Mouse (Mus musculus): ENCODE measurements at regions not wholly inside any gene's neighbourhood (a gene's known extent, or its start where the extent isn't known, plus 50 kb on each side); places are given as distances from the start of the nearest gene placed in this dataset.

DNA sequence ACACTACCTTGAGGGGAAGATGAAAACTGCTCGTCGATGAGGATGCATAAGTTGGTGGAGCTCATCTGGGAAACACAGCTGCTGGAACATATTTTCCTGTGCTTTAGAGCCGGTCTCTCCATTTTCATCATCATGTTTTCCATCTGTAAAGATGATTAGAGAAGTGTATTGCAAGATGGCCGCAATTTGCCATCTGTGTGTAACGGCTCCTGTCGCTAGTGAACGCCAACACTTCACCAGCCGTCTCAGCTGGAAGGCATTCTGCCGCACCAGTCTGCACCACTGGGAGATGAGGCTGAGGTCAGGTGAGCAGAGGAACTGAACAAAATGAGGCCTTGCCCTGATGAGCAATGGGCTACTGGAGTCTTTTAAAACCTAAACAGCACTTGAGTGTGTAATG, 57.4 kb downstream of the Gm21962 start:
- H3K27me3 ChIP-seq (ENCODE audit: control insufficient read depth, insufficient read depth, low read length): no peaks in the 10 kb centered on the region
- no peaks in the 10 kb centered on the region for H3K9me3 ChIP-seq (ENCODE audit: control insufficient read depth, low read length)
- H3K36me3 ChIP-seq (ENCODE audit: control insufficient read depth, insufficient read depth, low read length): no peaks in the 10 kb centered on the region
- no peak overlapping the region for H3K27ac ChIP-seq (ENCODE audit: low read depth, low read length)
- no peak for ATAC-seq (ENCODE audit: low FRiP score, low TSS enrichment)
- no peak overlapping the region for H3K4me2 ChIP-seq (replicated peaks; ENCODE audit: low read depth, low read length)
- no peak overlapping the region for H3K4me3 ChIP-seq (ENCODE audit: low read length)
- 94% methylated on average over 9 of the region's 9 CpGs for WGBS
- no peak overlapping the region for H3K9ac ChIP-seq (ENCODE audit: low read depth, low read length)
- no peaks in the 10 kb centered on the region for H3K4me1 ChIP-seq (ENCODE audit: control insufficient read depth, insufficient read depth, low read length)

DNA sequence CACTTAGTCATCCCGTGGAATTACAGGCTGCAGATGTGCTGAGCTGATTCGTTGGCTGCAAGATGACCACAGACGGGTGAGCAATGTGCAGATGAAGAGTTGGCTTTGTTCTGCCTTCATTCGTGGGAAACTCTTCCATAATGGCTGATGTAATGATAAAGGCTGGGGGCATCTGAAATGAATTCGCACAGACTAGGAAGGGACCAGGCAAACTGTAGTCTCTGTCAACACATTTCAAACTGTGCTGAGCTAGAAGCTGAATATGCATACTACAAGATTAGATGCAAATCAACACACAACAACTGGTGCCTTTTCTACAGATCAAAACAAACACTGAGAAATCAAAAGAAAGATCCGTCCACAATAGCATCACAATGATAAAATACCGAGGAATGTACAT, 58.1 kb downstream of the Gm21962 start:
- Histone ChIP-seq H3K36me3 (ENCODE audit: control insufficient read depth, insufficient read depth, low read length) (no peaks in the 10 kb centered on the region), H3K27me3 (ENCODE audit: control insufficient read depth, insufficient read depth, low read length) (no peaks in the 10 kb centered on the region), H3K4me1 (ENCODE audit: control insufficient read depth, insufficient read depth, low read length) (no peaks in the 10 kb centered on the region), H3K9me3 (ENCODE audit: control insufficient read depth, low read length) (no peaks in the 10 kb centered on the region), H3K4me2 (replicated peaks; ENCODE audit: low read depth, low read length) (no peak overlapping the region), H3K4me3 (ENCODE audit: low read length) (no peak overlapping the region), H3K9ac (ENCODE audit: low read depth, low read length) (no peak overlapping the region), H3K27ac (ENCODE audit: low read depth, low read length) (no peak overlapping the region)
- ATAC-seq (ENCODE audit: low FRiP score, low TSS enrichment): no peak
- 83% methylated on average over 7 of the region's 7 CpGs for WGBS

DNA sequence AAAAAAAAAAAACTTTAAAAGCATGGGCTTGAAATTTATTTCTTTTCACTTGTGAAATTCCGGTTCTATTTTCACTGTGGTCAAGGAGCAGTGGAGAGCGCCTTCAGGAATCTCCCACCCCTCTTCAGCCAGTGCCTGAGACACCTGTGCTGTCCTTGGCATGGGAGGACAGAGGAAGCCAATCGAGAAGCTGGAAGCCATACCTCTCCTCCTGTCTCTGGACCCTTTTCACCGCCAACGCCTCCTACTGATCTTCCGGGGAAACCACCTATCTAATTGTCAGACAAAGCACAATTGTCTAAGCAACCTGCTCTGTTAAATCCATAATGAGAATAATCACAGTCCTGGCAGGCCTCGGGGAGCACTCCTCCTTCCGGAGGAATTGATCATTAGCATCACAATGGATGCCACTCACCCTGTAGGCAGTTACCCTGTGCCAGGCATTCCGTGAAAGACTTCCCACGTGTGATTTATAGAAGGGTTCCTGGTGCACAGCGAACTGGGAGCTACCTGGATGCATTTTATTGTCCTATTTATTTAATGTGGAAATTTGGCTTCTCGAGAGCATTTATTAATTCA, 66.0 kb downstream of the Gm21962 start:
- Histone ChIP-seq H3K9ac (ENCODE audit: low read depth, low read length) (no peak overlapping the region), H3K4me3 (ENCODE audit: low read length) (no peak overlapping the region), H3K4me2 (replicated peaks; ENCODE audit: low read depth, low read length) (no peak overlapping the region), H3K36me3 (ENCODE audit: control insufficient read depth, insufficient read depth, low read length) (no peaks in the 10 kb centered on the region), H3K27me3 (ENCODE audit: control insufficient read depth, insufficient read depth, low read length) (no peaks in the 10 kb centered on the region), H3K4me1 (ENCODE audit: control insufficient read depth, insufficient read depth, low read length) (no peaks in the 10 kb centered on the region), H3K9me3 (ENCODE audit: control insufficient read depth, low read length) (no peaks in the 10 kb centered on the region), H3K27ac (ENCODE audit: low read depth, low read length) (no peak overlapping the region)
- 54% methylated on average over 12 of the region's 12 CpGs for WGBS
- no peak for ATAC-seq (ENCODE audit: low FRiP score, low TSS enrichment)

DNA sequence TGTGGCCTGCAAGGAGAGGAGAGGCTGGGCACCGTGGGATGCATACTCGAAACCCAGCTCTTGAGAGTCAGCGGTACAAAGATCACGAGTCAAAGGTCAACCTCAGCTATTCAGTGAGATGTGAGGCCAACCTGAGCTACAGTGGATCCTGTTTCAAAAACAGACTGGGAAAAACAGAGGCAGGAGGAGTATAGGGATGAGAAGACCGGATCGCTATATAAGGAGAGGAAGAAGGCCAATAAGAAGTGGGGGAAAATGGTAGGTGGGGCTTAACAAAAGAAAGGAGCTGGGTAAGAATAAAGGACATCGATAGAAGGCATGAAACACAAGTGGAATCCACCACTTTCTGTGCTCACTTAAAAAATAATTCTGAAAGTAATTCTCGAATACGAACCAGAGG, 70.2 kb downstream of the Gm21962 start:
- H3K27me3 ChIP-seq (ENCODE audit: control insufficient read depth, insufficient read depth, low read length): no peaks in the 10 kb centered on the region
- H3K27ac ChIP-seq (ENCODE audit: low read depth, low read length): no peak overlapping the region
- no peaks in the 10 kb centered on the region for H3K4me1 ChIP-seq (ENCODE audit: control insufficient read depth, insufficient read depth, low read length)
- H3K36me3 ChIP-seq (ENCODE audit: control insufficient read depth, insufficient read depth, low read length): no peaks in the 10 kb centered on the region
- 55% methylated on average over 9 of the region's 9 CpGs for WGBS
- H3K9ac ChIP-seq (ENCODE audit: low read depth, low read length): no peak overlapping the region
- no peak overlapping the region for H3K4me2 ChIP-seq (replicated peaks; ENCODE audit: low read depth, low read length)
- H3K9me3 ChIP-seq (ENCODE audit: control insufficient read depth, low read length): no peaks in the 10 kb centered on the region
- H3K4me3 ChIP-seq (ENCODE audit: low read length): no peak overlapping the region
- ATAC-seq (ENCODE audit: low FRiP score, low TSS enrichment): 0 out of 2 replicates have a peak, but pooled peaks have one; percentile 72

DNA sequence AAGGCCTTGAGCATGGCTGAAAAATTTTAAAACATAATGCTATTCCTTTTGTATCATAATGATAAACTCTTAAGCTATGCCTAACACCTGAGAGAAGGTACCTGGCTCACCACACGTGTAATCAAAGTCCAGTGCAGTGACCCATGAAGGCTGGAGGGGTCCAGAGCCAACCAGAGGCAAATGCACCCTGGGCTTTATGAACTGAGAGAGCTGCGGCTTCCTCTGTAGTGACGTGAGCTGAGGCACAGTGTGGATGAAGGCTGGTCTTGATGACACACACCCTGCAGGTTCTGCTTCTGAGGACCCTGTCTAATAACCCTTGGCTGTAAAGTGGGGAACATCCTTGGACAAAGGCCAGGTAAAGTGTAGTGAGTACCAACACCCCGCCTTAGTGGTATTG, 70.8 kb downstream of the Gm21962 start:
- H3K4me2 ChIP-seq (replicated peaks; ENCODE audit: low read depth, low read length): no peak overlapping the region
- 56% methylated on average over 4 of the region's 4 CpGs for WGBS
- peak; percentile 64; the same call in 1 of the 2 replicates for ATAC-seq (ENCODE audit: low FRiP score, low TSS enrichment)
- H3K27me3 ChIP-seq (ENCODE audit: control insufficient read depth, insufficient read depth, low read length): no peaks in the 10 kb centered on the region
- H3K9me3 ChIP-seq (ENCODE audit: control insufficient read depth, low read length): no peaks in the 10 kb centered on the region
- no peak overlapping the region for H3K27ac ChIP-seq (ENCODE audit: low read depth, low read length)
- no peaks in the 10 kb centered on the region for H3K4me1 ChIP-seq (ENCODE audit: control insufficient read depth, insufficient read depth, low read length)
- no peak overlapping the region for H3K4me3 ChIP-seq (ENCODE audit: low read length)
- H3K9ac ChIP-seq (ENCODE audit: low read depth, low read length): no peak overlapping the region
- H3K36me3 ChIP-seq (ENCODE audit: control insufficient read depth, insufficient read depth, low read length): no peaks in the 10 kb centered on the region

DNA sequence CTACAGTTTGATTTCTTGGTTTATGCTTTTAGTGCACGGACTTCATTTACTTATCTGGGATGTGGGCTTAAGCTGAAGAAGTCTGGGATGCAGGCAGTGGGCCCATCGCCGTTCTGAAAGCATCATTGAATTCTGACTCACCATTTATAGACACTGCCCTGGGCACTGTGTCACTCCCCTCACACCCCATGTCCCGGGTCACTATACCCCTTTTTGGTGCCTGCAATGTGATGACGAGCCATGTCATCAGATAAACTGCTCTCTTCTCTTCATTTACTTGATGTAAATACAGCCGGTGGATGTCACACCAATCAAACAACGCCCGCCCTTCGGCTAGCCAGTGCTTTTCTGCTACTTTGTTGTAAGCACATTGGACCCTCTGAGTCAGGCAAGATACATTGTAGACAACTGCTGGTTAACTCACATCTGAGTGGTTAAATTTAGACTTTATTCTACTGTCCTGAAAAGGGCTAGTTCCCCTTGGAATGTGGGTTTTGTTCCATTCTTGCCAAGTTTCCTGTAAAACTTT, 80.5 kb downstream of the Gm21962 start:
- H3K4me1 ChIP-seq (ENCODE audit: control insufficient read depth, insufficient read depth, low read length): no peaks in the 10 kb centered on the region
- 86% methylated on average over 9 of the region's 9 CpGs for WGBS
- ATAC-seq (ENCODE audit: low FRiP score, low TSS enrichment): no peak

DNA sequence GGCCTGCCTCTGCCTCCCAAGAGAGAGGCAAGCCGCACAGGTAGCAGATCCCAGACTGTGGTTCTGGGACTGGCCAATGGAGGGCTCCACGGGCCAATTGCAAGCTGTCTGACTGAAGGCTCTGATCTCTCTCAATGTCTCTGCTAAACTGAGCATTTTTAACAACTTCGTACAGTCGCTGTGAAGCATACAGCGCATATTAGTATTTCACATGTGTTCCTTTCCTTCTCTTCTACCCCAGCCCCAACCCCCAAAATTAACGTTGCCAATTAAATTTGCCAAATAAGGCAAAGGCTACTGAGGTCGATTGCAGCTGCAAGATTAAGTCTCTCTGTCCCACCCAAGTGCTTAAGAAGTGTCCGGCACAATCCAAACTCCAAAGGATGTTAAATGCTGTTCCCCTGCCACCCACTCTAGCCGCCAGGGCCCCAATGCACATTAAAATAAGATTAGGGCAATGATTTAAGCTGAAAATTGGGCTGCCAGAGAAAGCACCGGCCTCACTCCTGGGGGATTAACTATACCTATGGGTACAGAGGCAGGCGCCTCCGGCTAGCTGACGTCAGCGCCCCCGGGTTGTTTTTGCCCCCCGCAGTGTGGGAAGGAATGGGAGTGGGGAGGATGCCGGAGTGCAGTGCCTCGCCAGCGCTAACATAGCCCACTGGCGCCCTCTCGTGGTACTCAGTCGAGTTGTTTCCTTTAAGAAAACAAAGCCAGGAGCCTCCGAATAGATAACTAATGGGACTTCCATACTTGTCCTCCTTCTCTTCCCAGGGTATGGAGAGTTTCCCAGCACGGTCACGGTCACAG, 81.3 kb downstream of the Gm21962 start:
- 21% methylated on average over 25 of the region's 25 CpGs for WGBS

More for the DNA sequence above, 80.5 kb downstream of the Gm21962 start:
- Histone ChIP-seq H3K9me3 (ENCODE audit: control insufficient read depth, low read length) (no peaks in the 10 kb centered on the region), H3K4me3 (ENCODE audit: low read length) (no peak overlapping the region), H3K27me3 (ENCODE audit: control insufficient read depth, insufficient read depth, low read length) (no peaks in the 10 kb centered on the region), H3K36me3 (ENCODE audit: control insufficient read depth, insufficient read depth, low read length) (no peaks in the 10 kb centered on the region), H3K9ac (ENCODE audit: low read depth, low read length) (no peak overlapping the region), H3K4me2 (replicated peaks; ENCODE audit: low read depth, low read length) (no peak overlapping the region), H3K27ac (ENCODE audit: low read depth, low read length) (no peak overlapping the region)

DNA sequence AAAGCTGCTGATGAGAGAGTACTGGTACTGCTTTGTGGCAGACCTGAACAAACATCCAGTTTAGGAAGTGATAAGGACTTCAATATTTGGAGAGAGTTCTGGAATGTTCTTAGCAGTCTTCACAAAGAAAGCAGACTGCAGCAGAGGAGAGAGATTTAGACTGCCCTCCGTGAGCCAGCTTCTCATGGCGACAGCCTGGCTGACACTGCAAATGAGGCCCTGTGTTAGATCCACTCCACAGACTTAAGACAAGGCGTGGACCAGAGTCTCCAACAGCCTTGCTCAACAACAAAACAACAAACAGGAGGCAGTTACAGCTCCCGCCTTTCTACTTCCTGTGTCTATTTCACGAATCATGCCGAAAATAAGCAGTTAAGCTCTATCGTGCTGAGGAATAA, 81.9 kb downstream of the Gm21962 start:
- WGBS: 58% methylated on average over 7 of the region's 7 CpGs
- H3K27ac ChIP-seq (ENCODE audit: low read depth, low read length): no peak overlapping the region

More for the DNA sequence above, 81.3 kb downstream of the Gm21962 start:
- Histone ChIP-seq H3K4me1 (ENCODE audit: control insufficient read depth, insufficient read depth, low read length) (no peaks in the 10 kb centered on the region), H3K36me3 (ENCODE audit: control insufficient read depth, insufficient read depth, low read length) (no peaks in the 10 kb centered on the region), H3K27ac (ENCODE audit: low read depth, low read length) (no peak overlapping the region), H3K27me3 (ENCODE audit: control insufficient read depth, insufficient read depth, low read length) (no peaks in the 10 kb centered on the region), H3K9me3 (ENCODE audit: control insufficient read depth, low read length) (no peaks in the 10 kb centered on the region), H3K9ac (ENCODE audit: low read depth, low read length) (peak overlapping the region; percentile 23; the same call in 1 of the 2 replicates), H3K4me3 (ENCODE audit: low read length) (peak overlapping the region; percentile 32), H3K4me2 (replicated peaks; ENCODE audit: low read depth, low read length) (peak overlapping the region; percentile 50)
- peak; percentile 93 for ATAC-seq (ENCODE audit: low FRiP score, low TSS enrichment)

DNA sequence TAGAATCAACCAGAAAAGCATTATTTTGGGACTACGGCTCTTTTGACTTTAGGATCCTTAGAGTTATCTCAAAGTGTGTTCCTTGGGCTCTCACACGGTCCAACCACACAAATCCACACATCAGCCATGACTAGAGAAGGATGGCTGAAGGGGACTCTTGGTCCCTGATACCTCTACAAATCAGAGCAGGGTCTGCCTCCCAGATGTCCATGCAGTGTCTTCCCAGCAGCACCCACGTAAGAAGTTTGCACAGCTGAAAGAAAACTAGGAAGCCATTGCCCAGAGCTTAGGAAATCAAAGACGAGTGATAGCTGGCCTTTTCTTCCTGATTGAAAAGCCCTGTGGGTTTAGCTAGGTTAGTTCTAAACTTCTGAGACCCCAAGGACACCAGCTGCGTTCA, 84.1 kb downstream of the Gm21962 start:
- Histone ChIP-seq H3K4me3 (ENCODE audit: low read length) (no peak overlapping the region), H3K27ac (ENCODE audit: low read depth, low read length) (no peak overlapping the region), H3K27me3 (ENCODE audit: control insufficient read depth, insufficient read depth, low read length) (no peaks in the 10 kb centered on the region), H3K4me1 (ENCODE audit: control insufficient read depth, insufficient read depth, low read length) (no peaks in the 10 kb centered on the region), H3K9me3 (ENCODE audit: control insufficient read depth, low read length) (no peaks in the 10 kb centered on the region), H3K36me3 (ENCODE audit: control insufficient read depth, insufficient read depth, low read length) (no peaks in the 10 kb centered on the region), H3K9ac (ENCODE audit: low read depth, low read length) (no peak overlapping the region), H3K4me2 (replicated peaks; ENCODE audit: low read depth, low read length) (no peak overlapping the region)
- WGBS: 92% methylated on average over 5 of the region's 5 CpGs
- ATAC-seq (ENCODE audit: low FRiP score, low TSS enrichment): no peak

More for the DNA sequence above, 81.9 kb downstream of the Gm21962 start:
- H3K4me2 ChIP-seq (replicated peaks; ENCODE audit: low read depth, low read length): peak overlapping the region; percentile 50; the same call in 1 of the 2 replicates
- no peaks in the 10 kb centered on the region for H3K4me1 ChIP-seq (ENCODE audit: control insufficient read depth, insufficient read depth, low read length)
- H3K27me3 ChIP-seq (ENCODE audit: control insufficient read depth, insufficient read depth, low read length): no peaks in the 10 kb centered on the region
- 0 out of 2 replicates have a peak, but pooled peaks have one; percentile 23 for ATAC-seq (ENCODE audit: low FRiP score, low TSS enrichment)
- H3K9ac ChIP-seq (ENCODE audit: low read depth, low read length): no peak overlapping the region
- no peak overlapping the region; the same call in 1 of the 2 replicates for H3K4me3 ChIP-seq (ENCODE audit: low read length)
- H3K9me3 ChIP-seq (ENCODE audit: control insufficient read depth, low read length): no peaks in the 10 kb centered on the region
- no peaks in the 10 kb centered on the region for H3K36me3 ChIP-seq (ENCODE audit: control insufficient read depth, insufficient read depth, low read length)
